ENCODE assay signal across 22 mouse cellular contexts in the genomic region with DNA sequence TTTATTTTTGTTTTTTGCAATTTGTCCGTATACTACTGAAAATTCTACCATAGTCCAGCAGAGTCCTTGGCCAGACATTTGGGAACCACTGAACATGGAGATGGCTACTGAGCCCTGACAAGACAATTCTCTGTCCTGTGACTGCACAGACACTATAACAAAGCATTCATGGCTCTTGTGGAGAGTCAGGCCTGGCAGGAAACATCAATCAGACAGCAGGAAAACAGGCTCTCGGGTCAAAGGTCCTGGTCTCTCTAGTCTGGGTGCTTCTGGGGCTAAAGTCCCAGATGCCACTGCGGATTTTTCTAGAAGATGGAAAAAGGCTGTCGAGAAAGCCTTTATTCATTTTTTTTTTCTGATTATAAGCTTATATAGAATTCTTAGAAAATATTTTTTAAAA. TPM values are rescaled to one million over a fixed set of nuclear protein-coding genes. Genes with fewer than 3 reads are reported as not detected.
DNase-seq lines count a peak whose midpoint lies in the region; ATAC-seq and TF ChIP-seq lines count a peak whose summit lies in the region.
"Had no signal": no experiment of that assay in that cellular context is flagged by ENCODE, and none has a peak within 500 bp of the region (broad histone marks: within the 10 kb centered on the region; RNA-seq: fewer than 3 reads in every experiment).

No protein-coding gene starts in this region.

- peak; percentile 11 for DNase-seq in adrenal gland, postnatal 14 days
- no peak for DNase-seq in adrenal gland, adult 18-20 months (ENCODE audit: low spot score in 2 of 2)
- DNase-seq in liver, embryonic 14.5 days (ENCODE audit: low read depth in 3 of 3, low spot score in 3 of 3): peak in 2 of 3 experiments; percentile 24 to 34
- no peak for DNase-seq in liver
- peak; percentile 85 for DNase-seq in embryo, embryonic 10 days (ENCODE audit: low spot score)
- DNase-seq in kidney, postnatal 14 days: peak; percentile 63
- no peak for DNase-seq in urinary bladder, postnatal 4 days (ENCODE audit: low spot score in 2 of 2)
- no peak for DNase-seq in cerebellum, postnatal 14 days
- DNase-seq: adrenal gland, adult 8-10 months; cerebellum, adult 11-12 months; gastrocnemius, adult 2 months; heart, adult 11 months; heart, postnatal 4 days; lung, adult 18-20 months; right cerebral cortex, postnatal 25 days; thymus, postnatal 36 days had no signal

- TF ChIP-seq CTCF in liver, embryonic 14.5 days (IDR thresholded peaks at IDR 0.05; ENCODE audit: low read depth): no peak

- H3K36me3 ChIP-seq in liver, embryonic 14.5 days (replicated peaks; ENCODE audit: control insufficient read depth, insufficient read depth, low read depth): no peaks in the 10 kb centered on the region
- H3K36me3 ChIP-seq: embryonic facial prominence, embryonic 15.5 days; forebrain, embryonic 10.5 days; midbrain, embryonic 13.5 days had no signal

- no peak overlapping the region for H3K4me2 ChIP-seq in liver, embryonic 14.5 days (ENCODE audit: low read depth)
- H3K4me2 ChIP-seq: embryonic facial prominence, embryonic 15.5 days; midbrain, embryonic 13.5 days had no signal

- no peak for ATAC-seq in liver, embryonic 14.5 days (ENCODE audit: insufficient read depth)
- ATAC-seq: inflammation-experienced regulatory T-cells, adult 6 months; midbrain, embryonic 13.5 days had no signal

- 34% methylated on average over 4 of the region's 4 CpGs for WGBS in liver, embryonic 14.5 days (ENCODE audit: insufficient replicate concordance)

- no peak overlapping the region for H3K27ac ChIP-seq in liver, embryonic 14.5 days
- H3K27ac ChIP-seq: embryonic facial prominence, embryonic 15.5 days; forebrain, embryonic 10.5 days; gastrocnemius, adult 2 months; left cerebral cortex, adult 2 months; midbrain, embryonic 13.5 days had no signal

- H3K9me3 ChIP-seq in liver, embryonic 14.5 days (ENCODE audit: control insufficient read depth, low read length): no peaks in the 10 kb centered on the region
- H3K9me3 ChIP-seq: embryonic facial prominence, embryonic 15.5 days; forebrain, embryonic 10.5 days; midbrain, embryonic 13.5 days had no signal

- no peak overlapping the region for H3K4me3 ChIP-seq in liver, embryonic 14.5 days (ENCODE audit: insufficient read depth in 1 of 2, low read depth in 2 of 2, low read length in 2 of 2)
- H3K4me3 ChIP-seq: embryonic facial prominence, embryonic 15.5 days; forebrain, embryonic 10.5 days; gastrocnemius, adult 2 months; left cerebral cortex, adult 2 months; midbrain, embryonic 13.5 days had no signal

- H3K4me1 ChIP-seq in liver, embryonic 14.5 days (replicated peaks; ENCODE audit: control insufficient read depth in 2 of 2, insufficient read depth in 2 of 2, low read length in 1 of 2): peaks cover 0 to 15% of the 10 kb centered on the region in 2 experiments; a peak in 2 of 4 replicates

- H3K27me3 ChIP-seq in liver, embryonic 14.5 days (ENCODE audit: control insufficient read depth, insufficient read depth, low read length): peaks cover 6% of the 10 kb centered on the region
- H3K27me3 ChIP-seq: embryonic facial prominence, embryonic 15.5 days had no signal

- H3K9ac ChIP-seq in liver, embryonic 14.5 days (replicated peaks): no peak overlapping the region
- H3K9ac ChIP-seq: embryonic facial prominence, embryonic 15.5 days; midbrain, embryonic 13.5 days had no signal

- no peak for TF ChIP-seq EP300 in liver, embryonic 14.5 days (IDR thresholded peaks at IDR 0.05; ENCODE audit: low read depth)

RNA-seq across cellular contexts. Expression of gene Pdia5, which starts 3.6 kb away (rescaled TPM):
- total RNA-seq in adrenal gland, postnatal 14 days (2021): 18.5 and 23.4 TPM in 2 replicates
- total RNA-seq in adrenal gland, adult 18-20 months (2021): 10 to 100 TPM; 14.7 to 16.5 TPM
- polyA plus RNA-seq in liver, embryonic 14.5 days (2012; rRNA removed): 23.2 and 32.9 TPM in 2 replicates
- polyA plus RNA-seq in liver, embryonic 14.5 days (2014; fragmentation: Nextera tagmentation; extraction: Ambion mirVana): 25.8 and 27.0 TPM in 2 replicates
- total RNA-seq: MEL had no signal

RNA-seq across cellular contexts. Expression of gene Sema5b, which starts 53.9 kb away (rescaled TPM):
- 3.9 and 4.3 TPM in 2 replicates for total RNA-seq in adrenal gland, postnatal 14 days (2021)
- 1 to 10 TPM in 1 of 2 experiments, under 1 TPM in 1; 0.43 to 9.0 TPM for total RNA-seq in adrenal gland, adult 18-20 months (2021)
- polyA plus RNA-seq in liver, embryonic 14.5 days (2012; rRNA removed): 0.13 and 0.40 TPM in 2 replicates
- polyA plus RNA-seq in liver, embryonic 14.5 days (2014; fragmentation: Nextera tagmentation; extraction: Ambion mirVana): 0.03 and 0.29 TPM in 2 replicates
- total RNA-seq: MEL had no signal
- polyA plus RNA-seq: inflammation-experienced regulatory T-cells, adult 6 months had no signal

Comparison
In these comparisons a context has a peak if more than half of its experiments do, and no peak if none do; other contexts are left out.
1. DNase-seq: peak in adrenal gland, postnatal 14 days (single experiment), liver, embryonic 14.5 days (2 of 3), embryo, embryonic 10 days (single experiment) and kidney, postnatal 14 days (single experiment); none in adrenal gland, adult 18-20 months (0 of 2), liver (single experiment), urinary bladder, postnatal 4 days (0 of 2) and cerebellum, postnatal 14 days (0 of 2).